Mouse (Mus musculus) MEL (cell line): ENCODE data around the gene Sez6.

Source experiments
- CHD2 ChIP-seq: IDR thresholded peaks from 2 replicates; pipeline ENCODE4 v1.6.1; 2011; ENCODE audit warnings: low read length, improper control_type of control experiment
- CTCF ChIP-seq, 3 experiments: IDR thresholded peaks in 2 of 3; conservative IDR thresholded peaks in 1 of 3; 2 replicates each; pipeline ENCODE4 v1.5.1; 2011 to 2012; ENCODE audit warnings: low read length in 3 of 3, low read depth in 2 of 3, mild to moderate bottlenecking in 2 of 3, improper control_type of control experiment in 1 of 3, inconsistent platforms in 1 of 3, mixed read lengths in 1 of 3, moderate library complexity in 1 of 3; ENCODE audit not compliant: control insufficient read depth in 1 of 3, insufficient read depth in 1 of 3, poor library complexity in 1 of 3, severe bottlenecking in 1 of 3
- EP300 ChIP-seq, 2 experiments: IDR thresholded peaks; 2 replicates each; pipeline ENCODE4 v1.6.1; 2011; ENCODE audit warnings: improper control_type of control experiment in 2 of 2, low read length in 2 of 2, low read depth in 1 of 2, mild to moderate bottlenecking in 1 of 2
- MAFK ChIP-seq: IDR thresholded peaks from 2 replicates; pipeline ENCODE4 v1.6.1; 2011; ENCODE audit warnings: low read depth, mild to moderate bottlenecking, low read length, improper control_type of control experiment, borderline replicate concordance
- MYC ChIP-seq: IDR thresholded peaks from 2 replicates; pipeline ENCODE4 v1.6.1; 2011; ENCODE audit warnings: low read depth, mild to moderate bottlenecking, low read length, improper control_type of control experiment, moderate library complexity
- NELFE ChIP-seq: IDR thresholded peaks from 2 replicates; pipeline ENCODE4 v1.6.1; 2011; ENCODE audit warnings: low read depth, low read length, improper control_type of control experiment
- POLR2A ChIP-seq, 2 experiments: IDR thresholded peaks; 2 replicates each; pipeline ENCODE4 v1.6.1; 2011 to 2012; ENCODE audit warnings: low read length in 2 of 2, mild to moderate bottlenecking in 2 of 2, control low read depth in 1 of 2, improper control_type of control experiment in 1 of 2, low read depth in 1 of 2, moderate library complexity in 1 of 2; ENCODE audit not compliant: control insufficient read depth in 1 of 2, insufficient read depth in 1 of 2, poor library complexity in 1 of 2

GRCm38 (mm10) chr11:77960199-77960598 is 29.6 kb downstream of the Sez6 start:
- no peak for TF ChIP-seq CTCF (IDR thresholded peaks at IDR 0.05 in 2 of 3, conservative IDR thresholded peaks at IDR 0.05 in 1 of 3; ENCODE audit: control insufficient read depth in 1 of 3, insufficient read depth in 1 of 3, low read depth in 2 of 3, low read length in 3 of 3, poor library complexity in 1 of 3, severe bottlenecking in 1 of 3)
- TF ChIP-seq POLR2A (IDR thresholded peaks at IDR 0.05; ENCODE audit: control insufficient read depth in 1 of 2, insufficient read depth in 1 of 2, low read depth in 1 of 2, low read length in 2 of 2, poor library complexity in 1 of 2): no peak
- no peak for TF ChIP-seq MYC
- no peak for TF ChIP-seq NELFE
- no peak for TF ChIP-seq MAFK
- TF ChIP-seq CHD2: no peak
- no peak for TF ChIP-seq EP300 (IDR thresholded peaks at IDR 0.05; ENCODE audit: low read depth in 1 of 2, low read length in 2 of 2)
